Mouse (Mus musculus): ENCODE measurements around the gene Ttc23.
A peak's percentile ranks its signal among the peaks of the same experiment; 100 is the strongest.

Ttc23 gene

GRCm38 (mm10) chr7:67755366-67755765, 108.2 kb downstream of the Ttc23 start:
- no peak for DNase-seq

- no peak for DNase-seq
These were observed 109.4 kb downstream of the Ttc23 start for GRCm38 (mm10) chr7:67756636-67757035.

GRCm38 (mm10) chr7:67758506-67758857, 111.3 kb downstream of the Ttc23 start:
- no peak for DNase-seq

- peak; percentile 15 for DNase-seq
These were observed 111.8 kb downstream of the Ttc23 start for GRCm38 (mm10) chr7:67758858-67759628.

GRCm38 (mm10) chr7:67759629-67759995, 112.4 kb downstream of the Ttc23 start, which contains the start of gene Synm:
Gene Synm, minus strand, starts transcription at chr7:67759742.
- peak; percentile 83 for DNase-seq

- DNase-seq = no peak
These were observed 116.4 kb downstream of the Ttc23 start for GRCm38 (mm10) chr7:67763625-67764024.

- no peak for DNase-seq
These were observed 120.9 kb downstream of the Ttc23 start for GRCm38 (mm10) chr7:67768125-67768524.

GRCm38 (mm10) chr7:67769487-67769886, 122.3 kb downstream of the Ttc23 start:
- no peak for DNase-seq

GRCm38 (mm10) chr7:67772231-67772630, 125.0 kb downstream of the Ttc23 start:
- no peak for DNase-seq

- DNase-seq = no peak
These were observed 128.4 kb downstream of the Ttc23 start for GRCm38 (mm10) chr7:67775623-67776022.

- no peak for DNase-seq
These were observed 129.6 kb downstream of the Ttc23 start for GRCm38 (mm10) chr7:67776636-67777305.

- DNase-seq = no peak
These were observed 140.7 kb downstream of the Ttc23 start for GRCm38 (mm10) chr7:67787861-67788260.

- peak; percentile 63 for DNase-seq
These were observed 141.5 kb downstream of the Ttc23 start for GRCm38 (mm10) chr7:67788713-67789112.

- DNase-seq = no peak
These were observed 144.0 kb downstream of the Ttc23 start for GRCm38 (mm10) chr7:67791256-67791655.

- DNase-seq = no peak
These were observed 146.2 kb downstream of the Ttc23 start for GRCm38 (mm10) chr7:67793449-67793848.

GRCm38 (mm10) chr7:67797065-67797464, 149.9 kb downstream of the Ttc23 start:
- no peak for DNase-seq

GRCm38 (mm10) chr7:67798476-67798875, 151.3 kb downstream of the Ttc23 start:
- DNase-seq = no peak

- no peak for DNase-seq
These were observed 153.3 kb downstream of the Ttc23 start for GRCm38 (mm10) chr7:67800547-67800946.

- DNase-seq = no peak
These were observed 153.8 kb downstream of the Ttc23 start for GRCm38 (mm10) chr7:67801022-67801421.

GRCm38 (mm10) chr7:67803015-67803856, 156.0 kb downstream of the Ttc23 start:
- DNase-seq = peak; percentile 75

GRCm38 (mm10) chr7:67803857-67804215, 156.6 kb downstream of the Ttc23 start:
- DNase-seq = no peak
